Mouse (Mus musculus) cortical plate, adult 2 months (tissue): Measurements from ENCODE around the gene Izumo2. TPM values are rescaled to one million over a fixed set of nuclear protein-coding genes. Genes with fewer than 3 reads are reported as not detected.
"Not testable (repeated sequence)": the region's sequence is repeated elsewhere in the genome, so short reads cannot be mapped to it uniquely, and the experiment has no call there.

Source experiments
- H3K27ac ChIP-seq: fragments of 200-500 bp; 2 replicates; pipeline ENCODE4 v1.5.1; 2012; ENCODE audit warnings: low read length, control low read depth, inconsistent platforms; ENCODE audit not compliant: insufficient read depth
- H3K4me1 ChIP-seq: fragments of 200-500 bp; 2 replicates; pipeline ENCODE4 v1.6.1; 2011; ENCODE audit warnings: low read length; ENCODE audit not compliant: control insufficient read depth, insufficient read depth
- H3K4me3 ChIP-seq: fragments of 200-500 bp; 2 replicates; pipeline ENCODE4 v1.5.1; 2011; ENCODE audit warnings: mild to moderate bottlenecking, low read length, control low read depth; ENCODE audit not compliant: insufficient read depth
- CTCF ChIP-seq: fragments of 200-500 bp; IDR thresholded peaks from 2 replicates; pipeline ENCODE4 v1.5.1; 2011; ENCODE audit warnings: mild to moderate bottlenecking, control low read depth, low read length; ENCODE audit not compliant: insufficient read depth; ENCODE audit errors: extremely low read depth
- POLR2A ChIP-seq: fragments of 200-500 bp; IDR thresholded peaks from 2 replicates; pipeline ENCODE4 v1.6.1; 2011; ENCODE audit warnings: mild to moderate bottlenecking, low read length, control low read depth; ENCODE audit not compliant: insufficient read depth; ENCODE audit errors: extremely low read depth
- polyA plus RNA-seq: library from polyadenylated mRNA; depleted of rRNA; stranded (reverse); fragments of >200 nt; gene quantifications from 2 replicates; pipeline ENCODE4 v1.2.3, GENCODE M21; 2012

Izumo2 gene
- polyA plus RNA-seq, 1 experiment, result not detected

- TF ChIP-seq CTCF (no peak), POLR2A (no peak)
- Histone ChIP-seq H3K27ac (no peak overlapping the region), H3K4me3 (no peak overlapping the region), H3K4me1 (no peaks in the 10 kb centered on the region)
These were observed 14.9 kb upstream of the Izumo2 start for GRCm38 (mm10) chr7:44693427-44694175.

GRCm38 (mm10) chr7:44695223-44695622, 13.3 kb upstream of the Izumo2 start:
- Histone ChIP-seq H3K27ac (no peak overlapping the region), H3K4me1 (no peaks in the 10 kb centered on the region), H3K4me3 (no peak overlapping the region)
- no peak for TF ChIP-seq CTCF
- no peak for TF ChIP-seq POLR2A

- no peaks in the 10 kb centered on the region for H3K4me1 ChIP-seq
- TF ChIP-seq CTCF (no peak), POLR2A (no peak)
- H3K27ac ChIP-seq, result no peak overlapping the region
- H3K4me3 ChIP-seq, result no peak overlapping the region
These were observed 11.3 kb upstream of the Izumo2 start for GRCm38 (mm10) chr7:44697191-44697710.

- Histone ChIP-seq H3K4me3 (no peak overlapping the region), H3K4me1 (no peaks in the 10 kb centered on the region), H3K27ac (no peak overlapping the region)
- TF ChIP-seq CTCF, result no peak
- no peak for TF ChIP-seq POLR2A
These were observed 10.6 kb upstream of the Izumo2 start for GRCm38 (mm10) chr7:44697980-44698379.

GRCm38 (mm10) chr7:44701921-44702320, 6.6 kb upstream of the Izumo2 start:
- Histone ChIP-seq H3K27ac (no peak overlapping the region), H3K4me3 (no peak overlapping the region), H3K4me1 (no peaks in the 10 kb centered on the region)
- TF ChIP-seq POLR2A (no peak), CTCF (peak; percentile 69)

- H3K27ac ChIP-seq, result no peak overlapping the region
- H3K4me1 ChIP-seq, result no peaks in the 10 kb centered on the region
- H3K4me3 ChIP-seq, result no peak overlapping the region
- no peak for TF ChIP-seq POLR2A
- no peak for TF ChIP-seq CTCF
These were observed 5.6 kb upstream of the Izumo2 start for GRCm38 (mm10) chr7:44702985-44703384.

GRCm38 (mm10) chr7:44704363-44704762, 4.2 kb upstream of the Izumo2 start:
- H3K27ac ChIP-seq, result no peak overlapping the region
- H3K4me1 ChIP-seq, result no peaks in the 10 kb centered on the region
- peak; percentile 58 for TF ChIP-seq CTCF
- no peak for TF ChIP-seq POLR2A
- no peak overlapping the region for H3K4me3 ChIP-seq

- H3K27ac ChIP-seq, result no peak overlapping the region
- TF ChIP-seq CTCF (no peak), POLR2A (no peak)
- no peaks in the 10 kb centered on the region for H3K4me1 ChIP-seq
- no peak overlapping the region for H3K4me3 ChIP-seq
These were observed 3.5 kb upstream of the Izumo2 start for GRCm38 (mm10) chr7:44705086-44705485.

GRCm38 (mm10) chr7:44706322-44706721, 2.2 kb upstream of the Izumo2 start:
- Histone ChIP-seq H3K4me1 (no peaks in the 10 kb centered on the region), H3K27ac (no peak overlapping the region), H3K4me3 (no peak overlapping the region)
- TF ChIP-seq POLR2A (no peak), CTCF (no peak)

GRCm38 (mm10) chr7:44707169-44707675, 1.3 kb upstream of the Izumo2 start:
- TF ChIP-seq CTCF (no peak), POLR2A (no peak)
- H3K4me3 ChIP-seq, result no peak overlapping the region
- no peak overlapping the region for H3K27ac ChIP-seq
- H3K4me1 ChIP-seq, result no peaks in the 10 kb centered on the region

- H3K4me1 ChIP-seq, H3K4me3 ChIP-seq, H3K27ac ChIP-seq: not testable (repeated sequence)
These were observed 449 bp upstream of the Izumo2 start for GRCm38 (mm10) chr7:44708093-44708492.
